Mouse (Mus musculus) limb, embryonic 13.5 days (tissue): ENCODE data around the gene Calu. TPM values are rescaled to one million over a fixed set of nuclear protein-coding genes. Genes with fewer than 3 reads are reported as not detected.

Source experiments
- ATAC-seq: fragments of 200-750 bp; cut with Nextera tagmentation; 2 replicates; pipeline ENCODE4 v1.8.0; 2017; ENCODE audit warnings: low read depth, moderate number of reproducible peaks, moderate TSS enrichment; ENCODE audit not compliant: low FRiP score
- H3K27ac ChIP-seq: fragments of 300-500 bp; sonication (generic); 2 replicates; pipeline ENCODE4 v1.5.1; 2015; ENCODE audit warnings: inconsistent platforms, mild to moderate bottlenecking, moderate library complexity
- H3K27me3 ChIP-seq: fragments of 300-500 bp; sonication (generic); 2 replicates; pipeline ENCODE4 v1.6.1; 2015; ENCODE audit warnings: mild to moderate bottlenecking, inconsistent platforms
- H3K36me3 ChIP-seq: fragments of 300-500 bp; sonication (generic); 2 replicates; pipeline ENCODE4 v1.6.1; 2015; ENCODE audit warnings: inconsistent platforms, mild to moderate bottlenecking, moderate library complexity
- H3K4me1 ChIP-seq: fragments of 300-500 bp; sonication (generic); 2 replicates; pipeline ENCODE4 v1.6.1; 2015; ENCODE audit warnings: inconsistent platforms
- H3K4me2 ChIP-seq: fragments of 300-500 bp; sonication (generic); replicated peaks from 2 replicates; pipeline ENCODE4 v1.6.1; 2015; ENCODE audit warnings: inconsistent platforms, mild to moderate bottlenecking, moderate library complexity
- H3K4me3 ChIP-seq: fragments of 300-500 bp; sonication (generic); 2 replicates; pipeline ENCODE4 v1.5.1; 2015; ENCODE audit warnings: moderate library complexity, mild to moderate bottlenecking, inconsistent platforms
- H3K9ac ChIP-seq: fragments of 300-500 bp; sonication (generic); 2 replicates; pipeline ENCODE4 v1.6.1; 2015; ENCODE audit warnings: mild to moderate bottlenecking, inconsistent platforms
- H3K9me3 ChIP-seq: fragments of 300-500 bp; sonication (generic); 2 replicates; pipeline ENCODE4 v1.6.1; 2016; ENCODE audit warnings: inconsistent platforms
- WGBS: fragments of 180-500 bp; shearing (Covaris S2); methylation state at CpG from one replicate; pipeline ENCODE4 v1.1.7; 2015; 5-methylcytosine and 5-hydroxymethylcytosine counted together
- polyA plus RNA-seq: library from polyadenylated mRNA; unstranded; fragments of >200 nt; fragmentation: Nextera tagmentation; extraction: Ambion mirVana; gene quantifications from 2 replicates; pipeline ENCODE4 v1.2.1, GENCODE M21; 2015

The Calu gene
- 436 and 476 TPM in 2 replicates for polyA plus RNA-seq

GRCm38 (mm10) chr6:29347665-29348370 lies at the start of gene Calu:
TSS of gene Calu (plus strand) at chr6:29348069.
- Histone ChIP-seq H3K4me1 (peaks cover 26% of the 10 kb centered on the region), H3K27me3 (no peaks in the 10 kb centered on the region), H3K4me2 (peak within 1 kb of the TSS; percentile 76), H3K9ac (peak within 1 kb of the TSS; percentile 93), H3K27ac (peak within 1 kb of the TSS; percentile 91), H3K36me3 (no peaks in the 10 kb centered on the region), H3K4me3 (peak within 1 kb of the TSS; percentile 92), H3K9me3 (no peaks in the 10 kb centered on the region)
- WGBS: under 1% methylated on average over 55 of the region's 55 CpGs
- ATAC-seq: peak; percentile 100

GRCm38 (mm10) chr6:29299112-29299511 lies 48.8 kb upstream of the Calu start:
- H3K27ac ChIP-seq: no peak overlapping the region
- no peak overlapping the region for H3K9ac ChIP-seq
- H3K4me2 ChIP-seq: no peak overlapping the region
- H3K4me1 ChIP-seq: no peaks in the 10 kb centered on the region
- no peaks in the 10 kb centered on the region for H3K9me3 ChIP-seq
- 69% methylated on average over 2 of the region's 2 CpGs for WGBS
- H3K4me3 ChIP-seq: no peak overlapping the region
- ATAC-seq: no peak
- H3K36me3 ChIP-seq: no peaks in the 10 kb centered on the region
- no peaks in the 10 kb centered on the region for H3K27me3 ChIP-seq

- H3K9me3 ChIP-seq: no peaks in the 10 kb centered on the region
Observed at GRCm38 (mm10) chr6:29303251-29303650, 44.6 kb upstream of the Calu start.

GRCm38 (mm10) chr6:29303726-29304125 lies 44.1 kb upstream of the Calu start:
- H3K4me1 ChIP-seq: no peaks in the 10 kb centered on the region
- no peak overlapping the region for H3K27ac ChIP-seq
- H3K36me3 ChIP-seq: no peaks in the 10 kb centered on the region
- H3K9ac ChIP-seq: no peak overlapping the region
- WGBS: 56% methylated on average over 5 of the region's 5 CpGs
- no peak overlapping the region for H3K4me2 ChIP-seq
- H3K27me3 ChIP-seq: no peaks in the 10 kb centered on the region
- no peaks in the 10 kb centered on the region for H3K9me3 ChIP-seq
- no peak for ATAC-seq
- H3K4me3 ChIP-seq: no peak overlapping the region

More at GRCm38 (mm10) chr6:29303251-29303650, 44.6 kb upstream of the Calu start:
- Histone ChIP-seq H3K36me3 (no peaks in the 10 kb centered on the region), H3K27ac (no peak overlapping the region), H3K4me2 (no peak overlapping the region), H3K4me1 (no peaks in the 10 kb centered on the region), H3K27me3 (no peaks in the 10 kb centered on the region), H3K9ac (no peak overlapping the region), H3K4me3 (no peak overlapping the region)
- no peak for ATAC-seq

- ATAC-seq: no peak
- H3K9me3 ChIP-seq: no peaks in the 10 kb centered on the region
- H3K4me2 ChIP-seq: no peak overlapping the region
- H3K36me3 ChIP-seq: no peaks in the 10 kb centered on the region
- no peak overlapping the region for H3K27ac ChIP-seq
- no peaks in the 10 kb centered on the region for H3K4me1 ChIP-seq
- no peak overlapping the region for H3K9ac ChIP-seq
- H3K27me3 ChIP-seq: no peaks in the 10 kb centered on the region
- 91% methylated on average over 4 of the region's 4 CpGs for WGBS
- no peak overlapping the region for H3K4me3 ChIP-seq
Observed at GRCm38 (mm10) chr6:29305462-29305861, 42.4 kb upstream of the Calu start.

GRCm38 (mm10) chr6:29308846-29309605 lies 38.8 kb upstream of the Calu start:
- no peaks in the 10 kb centered on the region for H3K4me1 ChIP-seq
- no peak for ATAC-seq
- no peak overlapping the region for H3K4me3 ChIP-seq
- H3K9me3 ChIP-seq: no peaks in the 10 kb centered on the region
- H3K4me2 ChIP-seq: no peak overlapping the region
- no peak overlapping the region for H3K27ac ChIP-seq
- no peak overlapping the region for H3K9ac ChIP-seq
- H3K36me3 ChIP-seq: no peaks in the 10 kb centered on the region
- 90% methylated on average over 16 of the region's 16 CpGs for WGBS
- H3K27me3 ChIP-seq: no peaks in the 10 kb centered on the region; the same call in 1 of the 2 replicates

- Histone ChIP-seq H3K27ac (no peak overlapping the region), H3K9ac (no peak overlapping the region), H3K4me1 (no peaks in the 10 kb centered on the region), H3K27me3 (no peaks in the 10 kb centered on the region; the same call in 1 of the 2 replicates), H3K4me2 (no peak overlapping the region), H3K36me3 (no peaks in the 10 kb centered on the region), H3K9me3 (no peaks in the 10 kb centered on the region), H3K4me3 (no peak overlapping the region)
- ATAC-seq: no peak
- 70% methylated on average over 14 of the region's 14 CpGs for WGBS
Observed at GRCm38 (mm10) chr6:29313690-29314202, 34.1 kb upstream of the Calu start.

- H3K27ac ChIP-seq: no peak overlapping the region
- H3K4me1 ChIP-seq: no peaks in the 10 kb centered on the region
- H3K4me3 ChIP-seq: no peak overlapping the region
- no peaks in the 10 kb centered on the region for H3K9me3 ChIP-seq
- no peak overlapping the region for H3K4me2 ChIP-seq
- 52% methylated on average over 2 of the region's 2 CpGs for WGBS
- no peaks in the 10 kb centered on the region; the same call in 1 of the 2 replicates for H3K27me3 ChIP-seq
- no peak for ATAC-seq
- H3K9ac ChIP-seq: no peak overlapping the region
- H3K36me3 ChIP-seq: no peaks in the 10 kb centered on the region
Observed at GRCm38 (mm10) chr6:29317286-29317685, 30.6 kb upstream of the Calu start.

GRCm38 (mm10) chr6:29317941-29318340 lies 29.9 kb upstream of the Calu start:
- H3K4me3 ChIP-seq: no peak overlapping the region
- H3K9me3 ChIP-seq: no peaks in the 10 kb centered on the region
- no peaks in the 10 kb centered on the region; the same call in 1 of the 2 replicates for H3K27me3 ChIP-seq
- ATAC-seq: no peak
- H3K36me3 ChIP-seq: no peaks in the 10 kb centered on the region
- H3K4me1 ChIP-seq: no peaks in the 10 kb centered on the region
- no peak overlapping the region for H3K4me2 ChIP-seq
- H3K9ac ChIP-seq: no peak overlapping the region
- no peak overlapping the region for H3K27ac ChIP-seq
- 58% methylated on average over 3 of the region's 3 CpGs for WGBS

- H3K4me3 ChIP-seq: no peak within 1 kb of the TSS
- no peaks in the 10 kb centered on the region; the same call in 1 of the 2 replicates for H3K27me3 ChIP-seq
- H3K4me2 ChIP-seq: no peak within 1 kb of the TSS
- whole genome bisulfite sequencing: 75% methylated on average over 5 of the region's 5 CpGs
- H3K36me3 ChIP-seq: no peaks in the 10 kb centered on the region
- H3K4me1 ChIP-seq: no peaks in the 10 kb centered on the region
- H3K9me3 ChIP-seq: no peaks in the 10 kb centered on the region
- H3K27ac ChIP-seq: no peak within 1 kb of the TSS
- H3K9ac ChIP-seq: no peak within 1 kb of the TSS
- no peak for ATAC-seq
Observed at GRCm38 (mm10) chr6:29318879-29319278, 29.0 kb upstream of the Calu start, which contains the start of gene Fam71f1. TSS of gene Fam71f1 (plus strand) at chr6:29319140.

GRCm38 (mm10) chr6:29321586-29321985 lies 26.3 kb upstream of the Calu start:
- ATAC-seq: no peak
- H3K4me3 ChIP-seq: no peak overlapping the region
- WGBS: 60% methylated on average over 6 of the region's 6 CpGs
- H3K27ac ChIP-seq: no peak overlapping the region
- H3K27me3 ChIP-seq: no peaks in the 10 kb centered on the region
- no peak overlapping the region for H3K4me2 ChIP-seq
- no peaks in the 10 kb centered on the region for H3K36me3 ChIP-seq
- H3K4me1 ChIP-seq: no peaks in the 10 kb centered on the region
- no peak overlapping the region for H3K9ac ChIP-seq
- no peaks in the 10 kb centered on the region for H3K9me3 ChIP-seq

GRCm38 (mm10) chr6:29322147-29322546 lies 25.7 kb upstream of the Calu start:
- no peak overlapping the region for H3K27ac ChIP-seq
- no peak overlapping the region for H3K4me2 ChIP-seq
- WGBS: 92% methylated on average over 7 of the region's 7 CpGs
- ATAC-seq: no peak
- H3K4me3 ChIP-seq: no peak overlapping the region
- H3K9ac ChIP-seq: no peak overlapping the region
- no peaks in the 10 kb centered on the region for H3K36me3 ChIP-seq
- no peaks in the 10 kb centered on the region for H3K4me1 ChIP-seq
- H3K27me3 ChIP-seq: no peaks in the 10 kb centered on the region
- H3K9me3 ChIP-seq: no peaks in the 10 kb centered on the region
